Mouse (Mus musculus) small intestine, adult 2 months (tissue): ENCODE data around the gene Zfp629. TPM values are rescaled to one million over a fixed set of nuclear protein-coding genes. Genes with fewer than 3 reads are reported as not detected.

ENCODE experiments used
- H3K27ac ChIP-seq: fragments of 200-500 bp; 2 replicates; pipeline ENCODE4 v1.5.1; 2012; ENCODE audit warnings: low read depth, low read length, control low read depth, inconsistent platforms; ENCODE audit not compliant: insufficient read depth
- H3K27me3 ChIP-seq: fragments of 200-500 bp; 2 replicates; pipeline ENCODE4 v1.6.1; 2012; ENCODE audit warnings: mild to moderate bottlenecking, moderate library complexity, low read length, inconsistent platforms; ENCODE audit not compliant: control insufficient read depth, insufficient read depth
- H3K36me3 ChIP-seq: fragments of 200-500 bp; 2 replicates; pipeline ENCODE4 v1.6.1; 2012; ENCODE audit warnings: mild to moderate bottlenecking, low read length, control low read depth, inconsistent platforms; ENCODE audit not compliant: control insufficient read depth, insufficient read depth
- H3K4me1 ChIP-seq: fragments of 200-500 bp; 2 replicates; pipeline ENCODE4 v1.6.1; 2012; ENCODE audit warnings: low read length, inconsistent platforms, mixed read lengths; ENCODE audit not compliant: control insufficient read depth, insufficient read depth, insufficient read length
- H3K4me3 ChIP-seq: fragments of 200-500 bp; 2 replicates; pipeline ENCODE4 v1.5.1; 2012; ENCODE audit warnings: low read depth, mild to moderate bottlenecking, control low read depth, inconsistent platforms, low read length, moderate library complexity
- CTCF ChIP-seq: fragments of 200-500 bp; IDR thresholded peaks from 2 replicates; pipeline ENCODE4 v1.5.1; 2012; ENCODE audit warnings: low read depth, mild to moderate bottlenecking, control low read depth, inconsistent platforms, low read length, moderate library complexity, mixed read lengths; ENCODE audit not compliant: insufficient replicate concordance, insufficient read length; ENCODE audit errors: extremely low read depth
- POLR2A ChIP-seq: fragments of 200-500 bp; IDR thresholded peaks from 2 replicates; pipeline ENCODE4 v1.6.1; 2012; ENCODE audit warnings: low read depth, mild to moderate bottlenecking, control low read depth, inconsistent platforms, low read length, moderate library complexity
- WGBS: fragments of 180-500 bp; shearing (Covaris S2); methylation state at CpG from one replicate; pipeline ENCODE4 v1.1.7; 2018; 5-methylcytosine and 5-hydroxymethylcytosine counted together
- polyA plus RNA-seq: library from polyadenylated mRNA; depleted of rRNA; stranded (reverse); fragments of >200 nt; gene quantifications from 2 replicates; pipeline ENCODE4 v1.2.3, GENCODE M21; 2012; rRNA removed

Gene Zfp629
- polyA plus RNA-seq, 1 experiment, result 5.5 TPM

DNA sequence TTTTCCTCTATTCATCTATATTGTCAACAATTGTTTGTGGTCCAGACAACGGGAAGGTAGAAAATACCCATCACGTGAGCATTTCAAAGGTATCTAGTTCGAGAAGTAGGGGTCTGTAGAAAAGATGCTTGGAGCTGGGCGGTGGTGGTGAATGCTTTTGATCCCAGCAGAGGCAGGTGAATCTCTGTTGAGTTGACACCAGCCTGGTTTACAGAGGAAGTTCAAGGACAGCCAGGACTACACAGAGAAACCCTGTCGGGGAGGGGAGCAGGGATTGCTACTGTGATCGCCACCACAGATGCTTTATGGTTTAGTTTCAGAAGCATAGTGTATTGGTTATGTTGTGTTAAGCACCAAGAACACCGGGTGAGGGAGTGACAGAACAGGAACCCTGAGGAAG, 41.5 kb downstream of the Zfp629 start:
- Histone ChIP-seq H3K27ac (no peak overlapping the region), H3K4me3 (peak overlapping the region; percentile 25), H3K36me3 (peaks cover 19% of the 10 kb centered on the region), H3K4me1 (peaks cover 5% of the 10 kb centered on the region; the same call in 1 of the 2 replicates), H3K27me3 (no peaks in the 10 kb centered on the region)
- WGBS, result 9% methylated on average over 7 of the region's 7 CpGs
- TF ChIP-seq CTCF, result no peak
- TF ChIP-seq POLR2A, result no peak

DNA sequence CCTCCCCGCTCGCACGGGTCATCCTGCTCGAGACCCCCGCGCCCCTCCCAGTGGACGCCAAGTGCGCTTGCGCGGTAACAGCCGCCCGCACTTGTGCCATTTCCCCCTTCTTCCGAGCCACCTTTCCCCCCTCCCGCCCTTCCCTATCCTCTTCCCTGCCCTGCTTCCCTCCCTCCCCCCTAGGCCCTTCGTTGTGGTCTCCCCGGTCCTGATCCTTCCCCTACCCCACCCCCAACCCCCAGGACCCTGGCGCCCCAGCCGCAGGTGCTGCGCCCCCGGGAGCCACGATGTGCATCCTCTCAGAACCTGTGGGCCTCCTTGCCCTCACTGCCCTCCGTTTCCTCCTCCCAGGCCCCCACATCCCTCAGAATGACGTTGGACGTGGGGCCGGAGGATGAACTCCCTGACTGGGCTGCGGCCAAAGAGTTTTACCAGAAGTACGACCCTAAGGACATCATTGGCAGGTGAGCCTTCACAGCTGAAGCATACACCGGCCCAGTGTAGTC, 42.0 kb downstream of the Zfp629 start:
- Histone ChIP-seq H3K4me3 (peak overlapping the region; percentile 85), H3K27me3 (no peaks in the 10 kb centered on the region), H3K36me3 (peaks cover 19% of the 10 kb centered on the region), H3K27ac (no peak overlapping the region), H3K4me1 (peaks cover 5% of the 10 kb centered on the region; the same call in 1 of the 2 replicates)
- WGBS, result under 1% methylated on average over 27 of the region's 28 CpGs
- no peak for TF ChIP-seq POLR2A
- TF ChIP-seq CTCF, result no peak

GRCm38 (mm10) chr7:127572895-127573471, 42.6 kb downstream of the Zfp629 start, which contains the start of gene Phkg2:
Gene Phkg2 (plus strand): TSS chr7:127573340.
- H3K4me3 ChIP-seq, result peak within 1 kb of the TSS; percentile 85
- peak within 1 kb of the TSS; percentile 57 for H3K27ac ChIP-seq
- 1% methylated on average over 17 of the region's 17 CpGs for WGBS
- peaks cover 16% of the 10 kb centered on the region for H3K36me3 ChIP-seq
- TF ChIP-seq CTCF (no peak), POLR2A (peak; percentile 60; the same call in 1 of the 2 replicates)
- peaks cover 5% of the 10 kb centered on the region; the same call in 1 of the 2 replicates for H3K4me1 ChIP-seq
- no peaks in the 10 kb centered on the region for H3K27me3 ChIP-seq

DNA sequence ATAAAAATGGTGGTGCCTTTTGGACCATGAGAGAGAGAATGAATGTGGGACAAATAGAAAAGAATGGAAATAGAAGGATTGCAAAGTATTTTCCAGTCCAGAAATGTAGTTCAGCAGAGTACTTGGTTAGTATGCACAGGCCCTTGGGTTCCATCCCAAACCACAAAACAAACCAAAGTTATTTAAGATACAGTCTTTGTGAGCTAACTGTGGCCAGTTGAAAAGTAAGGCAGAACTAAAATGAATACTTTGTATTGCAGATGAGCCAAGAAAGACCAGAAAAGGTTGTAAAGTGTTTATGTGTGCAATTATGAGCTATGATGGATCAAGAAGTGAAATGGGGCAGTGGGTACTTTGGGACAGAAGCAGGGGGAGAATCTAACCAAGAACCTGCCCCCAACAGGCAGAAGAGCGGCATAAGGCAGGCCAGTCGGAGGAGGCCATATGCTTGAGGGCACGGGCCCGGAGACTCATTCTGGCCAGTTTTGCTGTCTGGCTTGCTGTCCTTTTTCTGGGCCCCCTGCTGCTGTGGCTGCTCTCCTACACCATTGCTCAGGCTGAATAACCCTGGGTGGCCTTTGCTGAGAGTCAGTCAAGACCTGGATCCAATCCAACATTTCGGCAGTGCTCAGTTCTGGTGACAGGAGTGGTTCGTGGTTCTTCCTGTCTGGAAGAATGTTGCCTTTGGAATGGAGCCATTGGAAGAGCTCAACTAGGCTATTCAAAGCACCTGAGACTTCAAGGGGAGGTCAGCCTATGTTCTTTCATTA, 51.0 kb downstream of the Zfp629 start:
- Histone ChIP-seq H3K4me1 (no peaks in the 10 kb centered on the region), H3K27ac (no peak overlapping the region), H3K36me3 (peaks cover 33% of the 10 kb centered on the region), H3K27me3 (no peaks in the 10 kb centered on the region), H3K4me3 (no peak overlapping the region)
- WGBS, result 66% methylated on average over 6 of the region's 6 CpGs
- no peak for TF ChIP-seq CTCF

DNA sequence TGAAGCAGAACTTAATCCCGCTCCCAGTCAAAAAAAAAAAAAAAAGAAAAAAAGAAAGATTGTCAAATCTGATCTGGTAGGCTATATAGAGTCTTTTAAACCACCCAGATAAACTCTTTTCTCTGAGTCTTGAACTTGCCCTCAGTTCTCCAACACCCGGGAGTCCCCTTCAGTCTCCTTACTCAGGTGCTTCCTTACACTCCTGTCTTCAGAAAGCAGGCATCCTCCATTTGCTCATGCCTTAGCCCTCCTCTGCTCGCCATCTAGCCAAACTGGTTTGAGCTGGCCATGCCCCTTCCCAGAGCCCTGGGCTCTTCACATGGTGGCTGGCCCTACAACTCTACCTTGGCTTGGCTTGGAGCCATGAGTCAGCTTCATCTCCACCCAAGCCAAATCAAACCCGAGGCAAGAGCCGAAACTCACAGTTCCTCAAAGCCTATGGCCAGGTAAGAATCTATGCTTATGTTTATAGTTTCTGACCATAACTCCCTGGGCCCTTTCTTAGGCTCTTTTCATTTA, 54.2 kb downstream of the Zfp629 start, which contains the start of gene Tmem265:
Gene Tmem265 (plus strand): TSS at position 51 of the 519 bp plus-strand sequence.
- TF ChIP-seq CTCF, result no peak
- no peak for TF ChIP-seq POLR2A
- no peaks in the 10 kb centered on the region for H3K4me1 ChIP-seq
- WGBS, result 75% methylated on average over 5 of the region's 5 CpGs
- H3K4me3 ChIP-seq, result no peak within 1 kb of the TSS
- no peak within 1 kb of the TSS for H3K27ac ChIP-seq
- H3K36me3 ChIP-seq, result peaks cover 54% of the 10 kb centered on the region
- H3K27me3 ChIP-seq, result no peaks in the 10 kb centered on the region

DNA sequence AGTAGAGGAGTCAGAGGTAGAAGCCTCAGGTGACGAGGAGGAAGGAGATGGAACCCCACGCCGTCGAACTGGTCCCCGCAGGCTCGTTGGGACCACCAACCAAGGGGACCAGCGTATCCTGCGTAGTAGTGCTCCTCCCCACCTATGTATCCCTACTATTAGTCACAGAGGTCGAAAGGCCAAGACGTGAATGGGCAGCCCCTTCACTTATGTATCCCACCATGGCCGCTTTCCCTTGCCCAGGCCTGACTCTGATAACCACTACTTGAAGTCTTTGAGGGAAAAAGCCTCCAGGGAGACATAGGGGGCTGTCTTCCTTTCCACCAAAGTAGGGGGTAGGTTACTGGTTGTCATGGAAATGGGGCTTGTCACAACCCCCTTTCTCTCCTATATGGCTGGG, 55.0 kb downstream of the Zfp629 start:
- no peaks in the 10 kb centered on the region for H3K4me1 ChIP-seq
- no peaks in the 10 kb centered on the region for H3K27me3 ChIP-seq
- no peak overlapping the region for H3K27ac ChIP-seq
- 93% methylated on average over 11 of the region's 11 CpGs for WGBS
- TF ChIP-seq POLR2A (no peak), CTCF (no peak)
- no peak overlapping the region for H3K4me3 ChIP-seq
- peaks cover 55% of the 10 kb centered on the region for H3K36me3 ChIP-seq

Other genes starting within 250 kb of the Zfp629 start
- 15.0 and 35.5 TPM in 2 replicates for gene Zfp747, start 239.7 kb downstream of the Zfp629 start, polyA plus RNA-seq
- gene 9130019O22Rik, start 228.6 kb downstream of the Zfp629 start, polyA plus RNA-seq, result 4.5 and 7.3 TPM in 2 replicates
- gene E430018J23Rik, start 222.2 kb downstream of the Zfp629 start, polyA plus RNA-seq, result 6.5 and 12.8 TPM in 2 replicates
- 3.5 and 5.8 TPM in 2 replicates for gene Zfp764, start 209.0 kb downstream of the Zfp629 start, polyA plus RNA-seq
- 14.1 and 29.6 TPM in 2 replicates for gene Zfp688, start 193.7 kb downstream of the Zfp629 start, polyA plus RNA-seq
- gene Zfp689, start 166.6 kb downstream of the Zfp629 start, polyA plus RNA-seq, result 2.0 and 2.9 TPM in 2 replicates
- 30.3 and 81.2 TPM in 2 replicates for gene Prr14, start 156.2 kb downstream of the Zfp629 start, polyA plus RNA-seq
- gene Fbrs, start 136.6 kb downstream of the Zfp629 start, polyA plus RNA-seq, result 26.4 and 41.8 TPM in 2 replicates
- 22.6 and 52.6 TPM in 2 replicates for gene Srcap, start 103.8 kb downstream of the Zfp629 start, polyA plus RNA-seq
- 5.4 and 9.5 TPM in 2 replicates for gene Gm42715, start 96.2 kb downstream of the Zfp629 start, polyA plus RNA-seq
- 3.0 and 4.8 TPM in 2 replicates for gene Tmem265, start 54.4 kb downstream of the Zfp629 start, polyA plus RNA-seq
- gene Phkg2, start 42.5 kb downstream of the Zfp629 start, polyA plus RNA-seq, result 23.3 and 43.2 TPM in 2 replicates
- 1.5 TPM in 2 replicates for gene Ccdc189, start 27.2 kb downstream of the Zfp629 start, polyA plus RNA-seq
- 10.6 and 20.6 TPM in 2 replicates for gene Rnf40, start 27.0 kb downstream of the Zfp629 start, polyA plus RNA-seq
- 11.1 and 24.6 TPM in 2 replicates for gene Bcl7c, start 93.1 kb upstream of the Zfp629 start, polyA plus RNA-seq
- gene Ctf1, start 96.9 kb upstream of the Zfp629 start, polyA plus RNA-seq, result 7.1 and 8.3 TPM in 2 replicates
- not detected in 2 replicates for gene Ctf2, start 116.4 kb upstream of the Zfp629 start, polyA plus RNA-seq
- 23.2 and 53.0 TPM in 2 replicates for gene Fbxl19, start 128.7 kb upstream of the Zfp629 start, polyA plus RNA-seq
- gene Orai3, start 154.0 kb upstream of the Zfp629 start, polyA plus RNA-seq, result 17.9 and 21.3 TPM in 2 replicates
- gene Setd1a, start 160.9 kb upstream of the Zfp629 start, polyA plus RNA-seq, result 5.2 and 9.2 TPM in 2 replicates
- 0.39 TPM in 1 of 2 replicates, not detected in the other for gene Gm49388, start 169.8 kb upstream of the Zfp629 start, polyA plus RNA-seq
- 31.3 and 45.7 TPM in 2 replicates for gene Hsd3b7, start 184.8 kb upstream of the Zfp629 start, polyA plus RNA-seq
- 27.3 and 68.2 TPM in 2 replicates for gene Stx4a, start 208.5 kb upstream of the Zfp629 start, polyA plus RNA-seq
- gene Stx1b, start 208.8 kb upstream of the Zfp629 start, polyA plus RNA-seq, result 1.2 and 1.8 TPM in 2 replicates